Mouse (Mus musculus): ENCODE measurements around the gene Bdp1. TPM values are rescaled to one million over a fixed set of nuclear protein-coding genes. Genes with fewer than 3 reads are reported as not detected.
"Not testable (repeated sequence)": the region's sequence is repeated elsewhere in the genome, so short reads cannot be mapped to it uniquely, and the experiment has no call there.

The Bdp1 gene
- polyA plus RNA-seq, 1 experiment from 2014 or later: 22.6 TPM

DNA sequence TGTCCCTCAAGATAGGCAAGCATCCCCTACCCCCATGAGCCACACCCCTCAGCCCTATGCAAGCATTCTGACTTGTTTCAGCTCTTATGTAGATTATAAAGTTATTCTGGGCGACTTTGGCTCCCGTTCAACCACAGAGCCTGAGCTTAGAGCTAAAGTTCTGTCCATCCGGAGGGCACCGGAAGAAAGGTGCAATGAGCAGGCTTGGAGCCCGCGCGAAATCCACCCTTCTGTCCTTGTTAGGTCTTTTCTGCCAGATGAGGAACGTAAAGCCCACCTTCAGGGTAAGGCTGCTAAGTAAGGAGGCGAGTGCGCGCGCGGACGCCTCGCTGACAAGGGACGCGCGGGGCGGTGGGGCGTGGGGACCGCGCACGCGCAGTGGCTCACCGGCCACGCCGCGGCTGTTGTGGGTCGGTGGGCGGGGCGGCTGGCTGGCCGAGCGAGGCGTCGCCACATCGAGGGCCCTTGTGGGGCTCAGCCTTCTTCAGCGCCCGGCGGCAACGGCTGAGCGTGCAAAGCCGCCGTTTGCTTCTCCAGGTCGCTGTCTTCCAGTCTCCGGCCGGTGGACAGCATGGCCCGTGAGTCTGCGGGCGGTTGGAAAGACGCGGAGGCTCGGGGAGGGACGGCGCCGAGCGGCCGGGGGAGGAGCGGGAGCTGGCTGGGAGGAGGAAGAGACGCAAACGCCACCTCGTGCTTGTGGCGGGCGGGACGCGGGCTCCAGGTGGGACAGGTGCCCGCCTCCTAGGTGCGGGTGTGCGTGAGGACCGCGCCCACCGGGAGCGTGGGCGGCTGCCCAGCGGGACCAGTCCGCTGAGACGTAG lies 4.0 kb upstream of the Bdp1 start, which contains the start of gene Serf1:
TSS of gene Serf1 (plus strand) at position 361 of the 821 bp plus-strand sequence.
- no peaks in the 10 kb centered on the region for H3K36me3 ChIP-seq (ENCODE audit: control insufficient read depth, insufficient read depth, low read length)
- under 1% methylated on average over 75 of the region's 76 CpGs for WGBS (ENCODE audit: insufficient replicate concordance)
- peak within 1 kb of the TSS; percentile 79 for H3K4me3 ChIP-seq (ENCODE audit: low read depth, low read length)
- 0 out of 2 replicates have a peak within 1 kb of the TSS, but pooled peaks have one; percentile 29 for H3K27ac ChIP-seq (ENCODE audit: low read depth, low read length)
- no peaks in the 10 kb centered on the region for H3K27me3 ChIP-seq (ENCODE audit: control insufficient read depth, insufficient read depth, low read length)
- H3K9me3 ChIP-seq (replicated peaks; ENCODE audit: control insufficient read depth, low read length): no peaks in the 10 kb centered on the region
- peak within 1 kb of the TSS; percentile 95 for H3K4me2 ChIP-seq
- ATAC-seq (replicated peaks; ENCODE audit: insufficient number of reproducible peaks, low FRiP score, low TSS enrichment): peak; percentile 58
- peak within 1 kb of the TSS; percentile 79 for H3K9ac ChIP-seq (ENCODE audit: low read depth, low read length)
- H3K4me1 ChIP-seq (ENCODE audit: control insufficient read depth, insufficient read depth, low read length): peaks cover 2% of the 10 kb centered on the region; the same call in 1 of the 2 replicates

DNA sequence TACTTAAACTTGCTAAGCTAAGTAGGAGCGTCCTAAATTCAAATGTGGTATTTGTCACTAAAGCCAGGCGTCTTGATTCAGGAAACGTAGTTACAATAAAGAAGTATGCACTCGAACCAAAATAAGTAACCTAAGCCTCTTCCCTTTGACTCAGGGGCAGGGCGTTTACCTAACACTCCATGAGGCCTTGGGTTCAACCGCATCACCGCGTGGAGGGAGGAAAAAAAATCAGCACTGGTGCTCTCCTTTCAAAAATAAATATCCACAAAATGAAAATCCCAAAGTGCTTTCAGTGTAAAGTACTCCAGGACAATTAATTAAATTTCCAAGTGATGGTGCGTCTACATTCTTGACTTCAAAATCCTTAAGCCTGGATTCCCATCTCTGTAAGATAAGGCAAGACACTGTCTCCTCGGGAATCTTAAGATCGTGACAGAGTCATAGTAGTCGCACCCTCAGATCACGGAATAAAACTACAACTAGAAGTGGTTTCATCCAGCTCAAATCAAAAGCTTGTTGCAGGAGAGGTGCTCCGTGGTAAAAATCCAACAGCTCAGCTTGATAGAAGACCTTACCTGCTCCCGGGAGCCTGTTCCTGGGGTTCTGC lies 715 bp downstream of the Bdp1 start:
- ATAC-seq (replicated peaks; ENCODE audit: insufficient number of reproducible peaks, low FRiP score, low TSS enrichment): no peak
- peaks cover 13% of the 10 kb centered on the region for H3K4me1 ChIP-seq (ENCODE audit: control insufficient read depth, insufficient read depth, low read length)

DNA sequence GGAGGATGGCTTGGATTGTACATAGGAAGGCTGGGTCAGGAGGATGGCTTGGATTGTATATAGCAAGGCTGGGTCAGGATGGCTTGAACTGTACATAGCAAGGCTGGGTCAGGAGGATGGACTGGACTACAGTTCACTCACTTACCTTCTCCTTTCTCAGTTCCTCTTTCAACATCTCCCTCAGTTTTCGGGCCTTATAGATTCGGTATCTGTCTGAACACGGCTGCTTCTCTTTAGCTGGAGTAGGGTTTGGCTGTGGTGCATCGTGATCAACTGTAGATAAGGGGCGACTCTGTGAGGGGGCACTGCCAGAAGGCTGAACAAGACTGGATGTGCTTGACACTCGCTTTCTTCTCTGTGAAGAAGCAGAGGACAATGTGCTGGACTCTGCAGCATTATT lies 5.1 kb downstream of the Bdp1 start:
- Histone ChIP-seq H3K9me3 (replicated peaks; ENCODE audit: control insufficient read depth, low read length) (no peaks in the 10 kb centered on the region), H3K27me3 (ENCODE audit: control insufficient read depth, insufficient read depth, low read length) (no peaks in the 10 kb centered on the region), H3K9ac (ENCODE audit: low read depth, low read length) (no peak overlapping the region), H3K4me1 (ENCODE audit: control insufficient read depth, insufficient read depth, low read length) (peaks cover 13% of the 10 kb centered on the region), H3K36me3 (ENCODE audit: control insufficient read depth, insufficient read depth, low read length) (peaks cover 29% of the 10 kb centered on the region), H3K4me3 (ENCODE audit: low read depth, low read length) (no peak overlapping the region), H3K27ac (ENCODE audit: low read depth, low read length) (no peak overlapping the region), H3K4me2 (no peak overlapping the region)
- no peak for ATAC-seq (replicated peaks; ENCODE audit: insufficient number of reproducible peaks, low FRiP score, low TSS enrichment)
- 87% methylated on average over 6 of the region's 6 CpGs for WGBS (ENCODE audit: insufficient replicate concordance)

More for the DNA sequence above, 715 bp downstream of the Bdp1 start:
- Histone ChIP-seq H3K9me3 (replicated peaks; ENCODE audit: control insufficient read depth, low read length) (no peaks in the 10 kb centered on the region), H3K27ac (ENCODE audit: low read depth, low read length) (peak overlapping the region; percentile 88), H3K36me3 (ENCODE audit: control insufficient read depth, insufficient read depth, low read length) (no peaks in the 10 kb centered on the region), H3K4me3 (ENCODE audit: low read depth, low read length) (peak overlapping the region; percentile 77), H3K4me2 (peak overlapping the region; percentile 80), H3K9ac (ENCODE audit: low read depth, low read length) (peak overlapping the region; percentile 83), H3K27me3 (ENCODE audit: control insufficient read depth, insufficient read depth, low read length) (no peaks in the 10 kb centered on the region)
- WGBS (ENCODE audit: insufficient replicate concordance): 5% methylated on average over 15 of the region's 15 CpGs

DNA sequence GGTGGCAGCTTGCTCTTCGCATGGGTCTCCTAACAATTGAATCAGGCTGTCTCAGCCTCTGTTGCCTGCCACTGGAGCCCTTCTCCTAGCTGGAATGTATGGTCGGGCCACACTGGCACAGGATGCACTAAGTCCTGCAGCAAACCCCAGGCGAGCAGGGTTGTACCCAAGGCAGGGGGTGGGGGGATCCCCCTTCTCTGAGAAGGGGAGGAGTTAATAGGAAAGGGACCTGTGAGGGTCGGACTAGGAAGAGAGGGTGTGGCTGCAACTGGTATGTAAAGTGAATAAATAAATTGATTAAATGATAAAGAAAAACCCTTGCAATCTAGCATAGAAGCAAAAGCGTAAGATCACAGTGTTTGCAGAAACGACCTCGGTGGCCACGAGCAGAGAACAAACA lies 32.4 kb downstream of the Bdp1 start:
- Histone ChIP-seq H3K27me3 (ENCODE audit: control insufficient read depth, insufficient read depth, low read length) (no peaks in the 10 kb centered on the region), H3K36me3 (ENCODE audit: control insufficient read depth, insufficient read depth, low read length) (peaks cover 15% of the 10 kb centered on the region)
- 88% methylated on average over 8 of the region's 8 CpGs for WGBS (ENCODE audit: insufficient replicate concordance)

DNA sequence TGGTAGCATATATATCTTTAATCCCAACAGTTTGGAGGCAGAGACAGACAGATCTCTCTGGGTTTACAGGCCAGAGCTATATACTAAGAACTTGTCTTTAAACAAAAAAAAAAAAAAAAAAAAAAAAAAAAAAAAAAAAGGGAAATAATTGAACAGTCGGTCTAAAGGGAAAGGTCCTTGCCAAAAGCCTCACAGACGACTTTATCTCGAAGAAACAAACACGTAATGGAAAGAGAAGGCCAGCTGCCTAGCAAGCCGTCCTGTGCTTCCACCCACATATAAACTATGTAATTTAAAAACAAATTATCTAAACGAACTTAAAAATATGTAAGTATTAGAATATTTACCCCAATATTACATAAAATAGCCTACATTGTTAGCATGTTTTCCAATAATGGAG lies 36.0 kb downstream of the Bdp1 start:
- H3K9me3 ChIP-seq (replicated peaks; ENCODE audit: control insufficient read depth, low read length): no peaks in the 10 kb centered on the region
- no peaks in the 10 kb centered on the region for H3K27me3 ChIP-seq (ENCODE audit: control insufficient read depth, insufficient read depth, low read length)
- H3K9ac ChIP-seq (ENCODE audit: low read depth, low read length): no peak overlapping the region
- H3K36me3 ChIP-seq (ENCODE audit: control insufficient read depth, insufficient read depth, low read length): peaks cover 19% of the 10 kb centered on the region
- H3K4me1 ChIP-seq (ENCODE audit: control insufficient read depth, insufficient read depth, low read length): no peaks in the 10 kb centered on the region
- ATAC-seq (replicated peaks; ENCODE audit: insufficient number of reproducible peaks, low FRiP score, low TSS enrichment): no peak
- WGBS (ENCODE audit: insufficient replicate concordance): 77% methylated on average over 6 of the region's 6 CpGs
- H3K4me3 ChIP-seq (ENCODE audit: low read depth, low read length): no peak overlapping the region
- no peak overlapping the region for H3K4me2 ChIP-seq
- H3K27ac ChIP-seq (ENCODE audit: low read depth, low read length): no peak overlapping the region

More for the DNA sequence above, 32.4 kb downstream of the Bdp1 start:
- Histone ChIP-seq H3K4me3 (ENCODE audit: low read depth, low read length) (no peak overlapping the region), H3K9me3 (replicated peaks; ENCODE audit: control insufficient read depth, low read length) (no peaks in the 10 kb centered on the region), H3K4me2 (no peak overlapping the region), H3K9ac (ENCODE audit: low read depth, low read length) (no peak overlapping the region), H3K4me1 (ENCODE audit: control insufficient read depth, insufficient read depth, low read length) (no peaks in the 10 kb centered on the region), H3K27ac (ENCODE audit: low read depth, low read length) (no peak overlapping the region)
- no peak for ATAC-seq (replicated peaks; ENCODE audit: insufficient number of reproducible peaks, low FRiP score, low TSS enrichment)

DNA sequence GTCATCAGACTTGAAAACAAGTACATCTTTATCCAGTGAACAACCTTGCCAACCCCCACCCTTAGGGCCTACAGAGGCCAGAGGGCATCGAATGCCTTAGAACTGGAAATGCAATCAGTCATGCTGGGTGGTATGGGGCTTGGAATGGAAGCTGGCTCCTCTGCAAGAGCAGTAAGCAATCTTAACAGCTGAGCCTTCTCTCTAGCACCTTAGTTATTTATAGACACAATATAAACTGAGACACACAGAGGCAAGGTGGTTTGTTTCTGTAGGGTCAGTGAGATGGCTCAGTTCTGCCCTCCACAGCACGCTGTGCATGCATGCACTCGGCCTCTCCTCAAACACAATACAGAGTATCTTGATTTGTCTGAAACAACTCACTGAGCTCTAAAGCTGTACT lies 39.9 kb downstream of the Bdp1 start:
- Histone ChIP-seq H3K27me3 (ENCODE audit: control insufficient read depth, insufficient read depth, low read length) (no peaks in the 10 kb centered on the region), H3K27ac (ENCODE audit: low read depth, low read length) (no peak overlapping the region), H3K36me3 (ENCODE audit: control insufficient read depth, insufficient read depth, low read length) (peaks cover 28% of the 10 kb centered on the region), H3K4me1 (ENCODE audit: control insufficient read depth, insufficient read depth, low read length) (no peaks in the 10 kb centered on the region), H3K4me2 (no peak overlapping the region), H3K9me3 (replicated peaks; ENCODE audit: control insufficient read depth, low read length) (no peaks in the 10 kb centered on the region), H3K9ac (ENCODE audit: low read depth, low read length) (no peak overlapping the region), H3K4me3 (ENCODE audit: low read depth, low read length) (no peak overlapping the region)
- ATAC-seq (replicated peaks; ENCODE audit: insufficient number of reproducible peaks, low FRiP score, low TSS enrichment): no peak
- WGBS (ENCODE audit: insufficient replicate concordance): 71% methylated on average over 3 of the region's 3 CpGs

DNA sequence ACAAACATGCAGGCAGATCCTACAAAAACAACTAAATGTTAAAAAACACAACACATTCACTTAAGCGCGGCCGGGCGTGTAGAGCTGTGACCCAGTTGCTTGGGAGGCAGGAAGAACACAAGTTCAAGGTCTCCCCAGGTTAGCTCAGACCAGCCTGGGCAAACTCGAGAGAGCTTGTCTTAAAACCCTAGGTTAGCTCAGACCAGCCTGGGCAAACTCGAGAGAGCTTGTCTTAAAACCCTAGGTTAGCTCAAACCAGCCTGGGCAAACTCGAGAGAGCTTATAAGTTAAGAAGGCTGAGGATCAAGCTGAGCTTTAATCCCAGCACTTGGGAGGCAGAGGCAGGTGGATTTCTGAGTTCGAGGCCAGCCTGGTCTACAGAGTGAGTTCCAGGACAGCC lies 46.1 kb downstream of the Bdp1 start:
- 93% methylated on average over 8 of the region's 8 CpGs for WGBS (ENCODE audit: insufficient replicate concordance)
- not testable (repeated sequence) for H3K4me1 ChIP-seq (ENCODE audit: control insufficient read depth, insufficient read depth, low read length); H3K9ac ChIP-seq (ENCODE audit: low read depth, low read length); H3K4me2 ChIP-seq; H3K9me3 ChIP-seq (replicated peaks; ENCODE audit: control insufficient read depth, low read length); H3K27ac ChIP-seq (ENCODE audit: low read depth, low read length); H3K27me3 ChIP-seq (ENCODE audit: control insufficient read depth, insufficient read depth, low read length); ATAC-seq (replicated peaks; ENCODE audit: insufficient number of reproducible peaks, low FRiP score, low TSS enrichment); H3K4me3 ChIP-seq (ENCODE audit: low read depth, low read length)
- H3K36me3 ChIP-seq (ENCODE audit: control insufficient read depth, insufficient read depth, low read length): peaks cover 33% of the 10 kb centered on the region

DNA sequence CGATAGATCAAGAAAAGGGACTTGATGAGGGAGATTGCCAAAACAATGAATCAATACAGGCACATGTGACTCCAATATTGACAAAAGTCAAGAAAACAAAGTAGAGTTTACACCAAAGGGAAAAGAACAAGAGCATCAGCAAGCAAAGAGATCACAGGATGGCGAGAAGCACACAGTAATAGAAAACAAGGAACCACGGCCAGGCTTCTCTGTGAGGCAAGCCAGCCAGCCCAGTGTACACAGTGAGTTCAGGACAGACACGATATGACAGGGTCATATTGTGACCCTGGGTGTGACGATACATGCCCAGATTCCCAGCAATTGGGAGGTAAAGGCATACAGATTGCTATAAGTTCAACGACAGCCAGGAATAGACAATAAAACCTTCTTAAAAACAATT lies 77.9 kb downstream of the Bdp1 start:
- WGBS (ENCODE audit: insufficient replicate concordance): 90% methylated on average over 6 of the region's 6 CpGs

More for the DNA sequence above, 77.9 kb downstream of the Bdp1 start:
- ATAC-seq (replicated peaks; ENCODE audit: insufficient number of reproducible peaks, low FRiP score, low TSS enrichment): no peak
- Histone ChIP-seq H3K4me1 (ENCODE audit: control insufficient read depth, insufficient read depth, low read length) (no peaks in the 10 kb centered on the region), H3K9me3 (replicated peaks; ENCODE audit: control insufficient read depth, low read length) (no peaks in the 10 kb centered on the region), H3K4me3 (ENCODE audit: low read depth, low read length) (no peak overlapping the region), H3K9ac (ENCODE audit: low read depth, low read length) (no peak overlapping the region), H3K4me2 (no peak overlapping the region), H3K27ac (ENCODE audit: low read depth, low read length) (no peak overlapping the region), H3K36me3 (ENCODE audit: control insufficient read depth, insufficient read depth, low read length) (peaks cover 42% of the 10 kb centered on the region), H3K27me3 (ENCODE audit: control insufficient read depth, insufficient read depth, low read length) (no peaks in the 10 kb centered on the region)
